ENCODE assay signal across 14 mouse cellular contexts in genomic region chr10:60787303-60788074, GRCm38 (mm10). TPM values are rescaled to one million over a fixed set of nuclear protein-coding genes. Genes with fewer than 3 reads are reported as not detected.
DNase-seq lines count a peak whose midpoint lies in the region; ATAC-seq and TF ChIP-seq lines count a peak whose summit lies in the region.
"Had no signal": no experiment of that assay in that cellular context is flagged by ENCODE, and none has a peak within 500 bp of the region (broad histone marks: within the 10 kb centered on the region; RNA-seq: fewer than 3 reads in every experiment).

No protein-coding gene starts in this region.

- peak overlapping the region; percentile 43; the same call in 1 of the 2 replicates for H3K27ac ChIP-seq in cerebellum, adult 2 months (ENCODE audit: insufficient read depth, low read length)
- H3K27ac ChIP-seq in intestine, embryonic 14.5 days (ENCODE audit: low read depth), result no peak overlapping the region
- H3K27ac ChIP-seq in intestine, postnatal 0 days (ENCODE audit: low read depth, low read length), result no peak overlapping the region
- H3K27ac ChIP-seq in hindbrain, embryonic 14.5 days, result no peak overlapping the region
- H3K27ac ChIP-seq: heart, embryonic 15.5 days; liver, embryonic 12.5 days; macrophage had no signal

- no peak overlapping the region for H3K4me3 ChIP-seq in cerebellum, adult 2 months (replicated peaks; ENCODE audit: insufficient read depth, low read depth, low read length)
- no peak overlapping the region for H3K4me3 ChIP-seq in intestine, embryonic 14.5 days (ENCODE audit: low read depth, low read length)
- no peak overlapping the region for H3K4me3 ChIP-seq in intestine, postnatal 0 days (ENCODE audit: low read depth, low read length)
- no peak overlapping the region for H3K4me3 ChIP-seq in hindbrain, embryonic 14.5 days (replicated peaks; ENCODE audit: low read length)
- H3K4me3 ChIP-seq: heart, embryonic 15.5 days; liver, embryonic 12.5 days; myocyte had no signal

- H3K36me3 ChIP-seq in intestine, embryonic 14.5 days (ENCODE audit: control insufficient read depth, insufficient read depth, low read length), result no peaks in the 10 kb centered on the region
- H3K36me3 ChIP-seq in intestine, postnatal 0 days (ENCODE audit: control insufficient read depth, insufficient read depth), result no peaks in the 10 kb centered on the region
- no peaks in the 10 kb centered on the region for H3K36me3 ChIP-seq in hindbrain, embryonic 14.5 days (replicated peaks; ENCODE audit: control insufficient read depth, insufficient read depth)
- H3K36me3 ChIP-seq: heart, embryonic 15.5 days; liver, embryonic 12.5 days had no signal

- no peak overlapping the region for H3K9ac ChIP-seq in intestine, embryonic 14.5 days (ENCODE audit: low read length)
- H3K9ac ChIP-seq in intestine, postnatal 0 days (ENCODE audit: low read depth, low read length), result no peak overlapping the region
- H3K9ac ChIP-seq in hindbrain, embryonic 14.5 days, result no peak overlapping the region
- H3K9ac ChIP-seq: heart, embryonic 15.5 days; liver, embryonic 12.5 days had no signal

- no peaks in the 10 kb centered on the region for H3K27me3 ChIP-seq in cerebellum, adult 2 months (ENCODE audit: control insufficient read depth, insufficient read depth, low read length)
- H3K27me3 ChIP-seq in intestine, embryonic 14.5 days (replicated peaks; ENCODE audit: control insufficient read depth, insufficient read depth, low read length), result no peaks in the 10 kb centered on the region
- H3K27me3 ChIP-seq in intestine, postnatal 0 days (replicated peaks; ENCODE audit: control insufficient read depth, insufficient read depth, low read length), result no peaks in the 10 kb centered on the region
- H3K27me3 ChIP-seq in hindbrain, embryonic 14.5 days (ENCODE audit: control insufficient read depth, insufficient read depth, low read length), result no peaks in the 10 kb centered on the region; the same call in 1 of the 2 replicates
- H3K27me3 ChIP-seq: heart, embryonic 15.5 days; liver, embryonic 12.5 days had no signal

- no peak overlapping the region for H3K4me2 ChIP-seq in intestine, embryonic 14.5 days (ENCODE audit: low read length)
- no peak overlapping the region for H3K4me2 ChIP-seq in intestine, postnatal 0 days (replicated peaks; ENCODE audit: low read depth)
- H3K4me2 ChIP-seq in hindbrain, embryonic 14.5 days (replicated peaks), result no peak overlapping the region
- H3K4me2 ChIP-seq: heart, embryonic 15.5 days; liver, embryonic 12.5 days had no signal

- no peaks in the 10 kb centered on the region for H3K9me3 ChIP-seq in intestine, embryonic 14.5 days (ENCODE audit: control insufficient read depth, low read length)
- no peaks in the 10 kb centered on the region for H3K9me3 ChIP-seq in intestine, postnatal 0 days (ENCODE audit: control insufficient read depth)
- H3K9me3 ChIP-seq in hindbrain, embryonic 14.5 days (ENCODE audit: control insufficient read depth, low read length), result no peaks in the 10 kb centered on the region
- H3K9me3 ChIP-seq: heart, embryonic 15.5 days; liver, embryonic 12.5 days had no signal

- DNase-seq in cerebellum, adult 2 months, result peak in 1 of 2 experiments; percentile 57
- DNase-seq in cerebellum, adult 11 months, result no peak
- DNase-seq in intestine, embryonic 14.5 days (ENCODE audit: low spot score), result no peak
- peak; percentile 82 for DNase-seq in brain, adult 2 months (ENCODE audit: low read depth, low spot score)
- DNase-seq in hindbrain, embryonic 14.5 days (ENCODE audit: low spot score), result no peak
- DNase-seq in urinary bladder, adult 2 months (ENCODE audit: low spot score), result no peak
- DNase-seq in kidney, postnatal 25 days, result no peak
- DNase-seq: adrenal gland, postnatal 36 days; right cerebral cortex, postnatal 14 days had no signal

- H3K4me1 ChIP-seq in cerebellum, adult 2 months (ENCODE audit: control insufficient read depth, insufficient read depth, low read length), result peaks cover 66% of the 10 kb centered on the region
- H3K4me1 ChIP-seq in intestine, embryonic 14.5 days (replicated peaks; ENCODE audit: control insufficient read depth, insufficient read depth, low read length), result peaks cover 5% of the 10 kb centered on the region; the same call in 1 of the 2 replicates
- no peaks in the 10 kb centered on the region for H3K4me1 ChIP-seq in intestine, postnatal 0 days (replicated peaks; ENCODE audit: control insufficient read depth, insufficient read depth, low read length)
- peaks cover 3% of the 10 kb centered on the region; the same call in 1 of the 2 replicates for H3K4me1 ChIP-seq in hindbrain, embryonic 14.5 days (replicated peaks; ENCODE audit: control insufficient read depth, insufficient read depth, low read length)

- 10% methylated on average over 16 of the region's 16 CpGs for WGBS in cerebellum, adult 2 months
- 71% methylated on average over 16 of the region's 16 CpGs for WGBS in intestine, embryonic 14.5 days
- WGBS in intestine, postnatal 0 days, result 82% methylated on average over 16 of the region's 16 CpGs
- WGBS in hindbrain, embryonic 14.5 days, result 38% methylated on average over 16 of the region's 16 CpGs

- no peak for TF ChIP-seq CTCF in cerebellum, adult 2 months (IDR thresholded peaks at IDR 0.05; ENCODE audit: borderline replicate concordance, insufficient read depth, low read depth, low read length)
- TF ChIP-seq CTCF in intestine, postnatal 0 days (IDR thresholded peaks at IDR 0.05; ENCODE audit: low read depth), result no peak

- no peak for TF ChIP-seq POLR2A in cerebellum, adult 2 months (IDR thresholded peaks at IDR 0.05; ENCODE audit: borderline replicate concordance, insufficient read depth, low read length)

- 0 out of 2 replicates have a peak, but pooled peaks have one; percentile 16 for ATAC-seq in intestine, embryonic 14.5 days (replicated peaks; ENCODE audit: low FRiP score, low TSS enrichment, low read depth)
- ATAC-seq in intestine, postnatal 0 days, result no peak
- ATAC-seq in hindbrain, embryonic 14.5 days (ENCODE audit: low FRiP score), result peak; percentile 78
- ATAC-seq: liver, embryonic 12.5 days had no signal

RNA-seq across cellular contexts. Expression of gene Slc29a3, which starts 34.9 kb away (rescaled TPM):
- polyA plus RNA-seq in cerebellum, adult 2 months (2012; rRNA removed), result 9.6 and 9.9 TPM in 2 replicates
- 7.8 and 7.9 TPM in 2 replicates for polyA plus RNA-seq in intestine, embryonic 14.5 days (2014; fragmentation: Nextera tagmentation; extraction: Ambion mirVana)
- polyA plus RNA-seq in intestine, postnatal 0 days (2015; fragmentation: Nextera tagmentation; extraction: Ambion mirVana), result 6.3 and 7.9 TPM in 2 replicates
- polyA plus RNA-seq in hindbrain, embryonic 14.5 days (2014; fragmentation: Nextera tagmentation; extraction: Ambion mirVana), result 8.4 and 8.9 TPM in 2 replicates
- 5.5 and 7.8 TPM in 2 replicates for polyA plus RNA-seq in urinary bladder, adult 2 months (2012; rRNA removed)

RNA-seq across cellular contexts. Expression of gene Unc5b, which starts 43.9 kb away (rescaled TPM):
- polyA plus RNA-seq in cerebellum, adult 2 months (2012; rRNA removed), result 44.4 and 44.8 TPM in 2 replicates
- polyA plus RNA-seq in intestine, embryonic 14.5 days (2014; fragmentation: Nextera tagmentation; extraction: Ambion mirVana), result 5.0 and 5.2 TPM in 2 replicates
- 2.5 and 2.6 TPM in 2 replicates for polyA plus RNA-seq in intestine, postnatal 0 days (2015; fragmentation: Nextera tagmentation; extraction: Ambion mirVana)
- polyA plus RNA-seq in hindbrain, embryonic 14.5 days (2014; fragmentation: Nextera tagmentation; extraction: Ambion mirVana), result 2.8 and 2.9 TPM in 2 replicates
- polyA plus RNA-seq in urinary bladder, adult 2 months (2012; rRNA removed), result 17.5 and 28.8 TPM in 2 replicates
